Mouse (Mus musculus): Measurements from ENCODE around the gene Copg2. TPM values are rescaled to one million over a fixed set of nuclear protein-coding genes. Genes with fewer than 3 reads are reported as not detected.

Copg2 gene
- polyA plus RNA-seq, 1 experiment from 2014 or later: 18.0 TPM

GRCm38 (mm10) chr6:30703476-30703875, 193.1 kb downstream of the Copg2 start:
- WGBS: 63% methylated on average over 6 of the region's 6 CpGs
- peak overlapping the region; percentile 77 for H3K27ac ChIP-seq
- no peak overlapping the region for H3K4me2 ChIP-seq
- no peak overlapping the region for H3K4me3 ChIP-seq (replicated peaks)
- H3K9me3 ChIP-seq: no peaks in the 10 kb centered on the region
- H3K4me1 ChIP-seq: peaks cover 6% of the 10 kb centered on the region; the same call in 1 of the 2 replicates
- no peak for ATAC-seq (ENCODE audit: insufficient read depth, low FRiP score, low read depth)
- no peaks in the 10 kb centered on the region for H3K27me3 ChIP-seq (replicated peaks)
- no peak overlapping the region for H3K9ac ChIP-seq
- H3K36me3 ChIP-seq: no peaks in the 10 kb centered on the region

- peaks cover 8% of the 10 kb centered on the region; the same call in 1 of the 2 replicates for H3K4me1 ChIP-seq
- no peak overlapping the region for H3K4me2 ChIP-seq
- H3K36me3 ChIP-seq: no peaks in the 10 kb centered on the region
- no peak overlapping the region for H3K9ac ChIP-seq
- H3K9me3 ChIP-seq: no peaks in the 10 kb centered on the region
- ATAC-seq (ENCODE audit: insufficient read depth, low FRiP score, low read depth): no peak
- WGBS: 69% methylated on average over 6 of the region's 6 CpGs
- no peaks in the 10 kb centered on the region for H3K27me3 ChIP-seq (replicated peaks)
- H3K4me3 ChIP-seq (replicated peaks): no peak overlapping the region
- H3K27ac ChIP-seq: peak overlapping the region; percentile 77; the same call in 1 of the 2 replicates
Observed at GRCm38 (mm10) chr6:30702881-30703280, 193.7 kb downstream of the Copg2 start.

- H3K27me3 ChIP-seq (replicated peaks): no peaks in the 10 kb centered on the region
- 29% methylated on average over 6 of the region's 6 CpGs for WGBS
- peak overlapping the region; percentile 45 for H3K27ac ChIP-seq
- H3K36me3 ChIP-seq: no peaks in the 10 kb centered on the region
- no peak overlapping the region for H3K9ac ChIP-seq
- peaks cover 9% of the 10 kb centered on the region; the same call in 1 of the 2 replicates for H3K4me1 ChIP-seq
- H3K9me3 ChIP-seq: no peaks in the 10 kb centered on the region
- ATAC-seq (ENCODE audit: insufficient read depth, low FRiP score, low read depth): 0 out of 2 replicates have a peak, but pooled peaks have one; percentile 27
- H3K4me3 ChIP-seq (replicated peaks): no peak overlapping the region
- no peak overlapping the region; the same call in 1 of the 2 replicates for H3K4me2 ChIP-seq
Observed at GRCm38 (mm10) chr6:30700182-30700581, 196.4 kb downstream of the Copg2 start.

DNA sequence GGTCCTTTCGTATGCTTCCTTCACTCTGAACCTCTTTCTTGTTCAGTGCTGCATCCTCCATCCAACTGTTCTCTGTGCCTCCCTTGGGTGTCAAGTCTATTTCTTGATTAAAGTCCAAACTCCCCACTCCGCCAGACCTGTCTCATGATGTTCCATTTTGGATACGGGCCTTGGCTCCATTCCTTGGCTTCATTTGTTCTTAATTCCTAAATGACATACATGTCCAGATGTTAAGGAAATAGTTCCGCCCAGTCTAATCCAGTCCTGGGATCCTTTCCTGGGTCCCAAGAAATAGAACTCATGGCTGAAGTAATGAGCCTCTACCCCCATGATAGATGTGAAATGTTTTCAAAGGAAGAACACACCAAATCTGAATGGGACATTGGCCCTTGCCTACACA, 198.6 kb downstream of the Copg2 start:
- Histone ChIP-seq H3K9ac (no peak overlapping the region), H3K9me3 (no peaks in the 10 kb centered on the region), H3K4me3 (replicated peaks) (no peak overlapping the region), H3K4me2 (no peak overlapping the region), H3K27ac (peak overlapping the region; percentile 64), H3K4me1 (peaks cover 9% of the 10 kb centered on the region; the same call in 1 of the 2 replicates), H3K27me3 (replicated peaks) (no peaks in the 10 kb centered on the region), H3K36me3 (no peaks in the 10 kb centered on the region)
- no peak for ATAC-seq (ENCODE audit: insufficient read depth, low FRiP score, low read depth)
- WGBS: 61% methylated on average over 4 of the region's 4 CpGs

MicroRNA genes within 50 kb of the gene (microRNA counts, 519-probe panel; counts per million panel counts)
- microRNA mmu-miR-335-3p (2,695 counts per million, percentile 65 among the panel's probes with 10 or more counts), microRNA mmu-miR-335-5p (4,070 counts per million, percentile 95 among the panel's probes with 10 or more counts)

Small RNA genes within 50 kb of the gene (microRNA-seq; reads per million reads assigned to microRNA genes)
- 71,791 reads per million, percentile 99 among the genes with 10 or more reads in this experiment for gene Mir335

Other genes starting within 250 kb of the Copg2 start
- 10.0 and 11.5 TPM in 2 replicates for gene Cep41, start 203.0 kb downstream of the Copg2 start, polyA plus RNA-seq (2015; fragmentation: Nextera tagmentation; extraction: Ambion mirVana)
- gene Mest, start 173.2 kb downstream of the Copg2 start, polyA plus RNA-seq (2015; fragmentation: Nextera tagmentation; extraction: Ambion mirVana): 780 and 950 TPM in 2 replicates
- 0.15 and 0.35 TPM in 2 replicates for gene Tsga13, start 18.8 kb upstream of the Copg2 start, polyA plus RNA-seq (2015; fragmentation: Nextera tagmentation; extraction: Ambion mirVana)
- gene Klf14, start 62.3 kb upstream of the Copg2 start, polyA plus RNA-seq (2015; fragmentation: Nextera tagmentation; extraction: Ambion mirVana): 4.3 and 6.1 TPM in 2 replicates